Mouse (Mus musculus): ENCODE measurements at regions not wholly inside any gene's neighbourhood (a gene's known extent, or its start where the extent isn't known, plus 50 kb on each side); places are given as distances from the start of the nearest gene placed in this dataset.

DNA sequence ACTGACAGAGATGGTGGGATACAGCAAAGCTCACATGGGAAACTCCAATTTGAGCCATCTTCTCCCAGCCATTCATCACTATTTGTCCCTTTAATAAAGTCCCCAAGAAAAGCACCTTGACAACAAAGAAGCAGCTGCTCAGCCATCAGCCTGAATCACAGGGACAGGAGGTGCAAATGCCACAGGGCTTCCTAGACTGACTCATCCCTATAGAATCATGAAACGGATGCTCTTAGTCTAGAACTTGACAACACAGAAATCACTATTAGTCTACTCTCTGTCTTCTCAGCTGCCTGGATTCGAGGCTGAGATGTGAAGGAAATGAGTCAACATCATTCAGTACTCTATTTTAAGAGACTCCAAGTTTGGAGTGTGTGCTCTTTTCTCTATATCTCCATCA, 365.4 kb upstream of the Gm10306 start:
- no peak for ATAC-seq (ENCODE audit: low FRiP score, low read depth)
- no peak overlapping the region for H3K27ac ChIP-seq (replicated peaks)
- WGBS, result 84% methylated on average over 2 of the region's 2 CpGs
- no peaks in the 10 kb centered on the region for H3K9me3 ChIP-seq
- H3K4me2 ChIP-seq (replicated peaks), result no peak overlapping the region
- H3K36me3 ChIP-seq, result no peaks in the 10 kb centered on the region
- H3K27me3 ChIP-seq, result no peaks in the 10 kb centered on the region
- H3K4me1 ChIP-seq, result no peaks in the 10 kb centered on the region
- H3K4me3 ChIP-seq, result no peak overlapping the region
- no peak overlapping the region for H3K9ac ChIP-seq (replicated peaks)

DNA sequence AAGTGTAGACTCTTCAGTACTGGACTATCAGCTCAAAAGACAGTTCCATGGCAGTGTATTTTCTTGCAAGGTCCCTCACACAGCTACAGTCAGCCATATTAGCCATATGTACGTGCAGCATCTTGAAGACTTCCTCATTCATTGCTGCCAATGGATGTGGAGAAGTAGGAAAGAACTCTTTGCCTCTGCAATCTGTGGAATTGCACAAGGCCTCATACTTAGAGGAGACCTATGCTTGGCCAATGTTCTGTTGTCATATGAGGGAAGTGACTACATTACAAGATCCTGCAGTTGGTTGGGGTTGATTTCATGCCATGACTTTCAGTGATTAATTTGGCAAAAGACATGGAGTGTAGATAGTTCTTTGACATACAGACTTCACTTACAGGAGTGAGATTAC, 340.1 kb upstream of the Gm10306 start:
- no peak overlapping the region for H3K4me3 ChIP-seq
- ATAC-seq (ENCODE audit: low FRiP score, low read depth), result no peak
- no peaks in the 10 kb centered on the region for H3K36me3 ChIP-seq
- H3K9me3 ChIP-seq, result no peaks in the 10 kb centered on the region
- no peak overlapping the region for H3K4me2 ChIP-seq (replicated peaks)
- 97% methylated on average over 1 of the region's 1 CpGs for WGBS
- no peak overlapping the region for H3K9ac ChIP-seq (replicated peaks)
- H3K27me3 ChIP-seq, result no peaks in the 10 kb centered on the region
- no peak overlapping the region for H3K27ac ChIP-seq (replicated peaks)
- H3K4me1 ChIP-seq, result no peaks in the 10 kb centered on the region

DNA sequence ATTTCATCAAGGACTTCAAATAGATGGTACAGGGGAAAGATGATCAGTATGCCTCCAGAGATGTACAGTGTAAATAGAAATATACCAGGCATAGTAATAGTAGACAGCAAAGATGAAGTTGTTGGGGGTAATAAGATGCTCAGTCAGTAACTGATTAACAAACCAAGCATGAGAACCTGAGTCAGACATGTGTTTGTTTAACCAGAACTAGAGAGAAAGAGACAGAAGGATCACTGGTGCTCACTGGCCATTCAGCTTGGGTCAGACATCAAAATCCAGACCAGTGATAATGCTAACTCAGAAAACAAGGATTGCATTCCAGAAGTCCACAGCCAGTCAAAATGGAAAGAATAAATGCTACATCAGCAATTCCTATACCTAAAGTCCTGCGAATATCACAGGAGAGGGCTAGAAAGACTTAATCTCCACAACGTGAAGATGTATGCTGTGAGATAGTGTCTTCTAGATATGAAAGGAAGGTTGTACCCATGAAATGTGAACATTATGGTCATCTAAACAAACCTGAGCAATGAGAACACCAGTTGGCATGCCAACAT, 320.6 kb upstream of the Gm10306 start:
- Histone ChIP-seq H3K4me3 (no peak overlapping the region), H3K36me3 (no peaks in the 10 kb centered on the region), H3K4me2 (replicated peaks) (no peak overlapping the region), H3K9me3 (no peaks in the 10 kb centered on the region), H3K9ac (replicated peaks) (no peak overlapping the region), H3K27me3 (no peaks in the 10 kb centered on the region), H3K4me1 (no peaks in the 10 kb centered on the region), H3K27ac (replicated peaks) (no peak overlapping the region)
- 90% methylated on average over 2 of the region's 2 CpGs for WGBS
- no peak for ATAC-seq (ENCODE audit: low FRiP score, low read depth)

DNA sequence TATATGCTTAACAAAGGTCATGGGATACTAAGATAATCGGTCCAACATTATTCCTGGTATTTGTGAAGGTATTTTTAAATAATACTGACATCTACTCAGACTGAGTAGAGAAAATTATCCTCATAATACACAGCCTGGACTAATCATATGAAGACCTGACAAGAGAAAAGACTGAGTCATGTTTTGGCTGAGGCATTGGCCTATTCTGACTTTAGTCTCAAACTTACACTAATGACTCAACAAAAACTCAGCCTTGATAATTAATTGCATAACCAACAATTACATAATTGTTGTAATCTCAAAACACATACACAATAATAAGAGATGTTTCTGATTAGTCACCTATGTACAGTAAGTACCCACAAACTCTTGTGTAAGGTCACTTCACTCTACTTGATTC, 300.3 kb upstream of the Gm10306 start:
- 77% methylated on average over 1 of the region's 1 CpGs for WGBS
- no peaks in the 10 kb centered on the region for H3K4me1 ChIP-seq
- H3K36me3 ChIP-seq, result no peaks in the 10 kb centered on the region
- H3K27ac ChIP-seq (replicated peaks), result no peak overlapping the region
- H3K9me3 ChIP-seq, result no peaks in the 10 kb centered on the region
- H3K9ac ChIP-seq (replicated peaks), result no peak overlapping the region
- ATAC-seq (ENCODE audit: low FRiP score, low read depth), result no peak
- H3K27me3 ChIP-seq, result no peaks in the 10 kb centered on the region
- H3K4me2 ChIP-seq (replicated peaks), result no peak overlapping the region
- H3K4me3 ChIP-seq, result no peak overlapping the region

- Histone ChIP-seq H3K4me2 (replicated peaks) (no peak overlapping the region), H3K27ac (replicated peaks) (no peak overlapping the region), H3K9me3 (no peaks in the 10 kb centered on the region), H3K4me3 (no peak overlapping the region), H3K4me1 (no peaks in the 10 kb centered on the region), H3K36me3 (no peaks in the 10 kb centered on the region), H3K27me3 (no peaks in the 10 kb centered on the region), H3K9ac (replicated peaks) (no peak overlapping the region)
- no peak for ATAC-seq (ENCODE audit: low FRiP score, low read depth)
Measured at GRCm38 (mm10) chr4:94261136-94261535, 295.2 kb upstream of the Gm10306 start.

- no peaks in the 10 kb centered on the region for H3K9me3 ChIP-seq
- H3K4me1 ChIP-seq, result no peaks in the 10 kb centered on the region
- H3K36me3 ChIP-seq, result no peaks in the 10 kb centered on the region
- no peak for ATAC-seq (ENCODE audit: low FRiP score, low read depth)
- H3K27ac ChIP-seq (replicated peaks), result no peak overlapping the region
- no peak overlapping the region for H3K4me2 ChIP-seq (replicated peaks)
- no peak overlapping the region for H3K4me3 ChIP-seq
- H3K9ac ChIP-seq (replicated peaks), result no peak overlapping the region
- H3K27me3 ChIP-seq, result no peaks in the 10 kb centered on the region
Measured at GRCm38 (mm10) chr4:94281732-94282131, 274.6 kb upstream of the Gm10306 start.

GRCm38 (mm10) chr4:94292150-94292549, 264.2 kb upstream of the Gm10306 start:
- H3K27me3 ChIP-seq, result no peaks in the 10 kb centered on the region
- peak; percentile 55; the same call in 1 of the 2 replicates for ATAC-seq (ENCODE audit: low FRiP score, low read depth)
- no peak overlapping the region for H3K9ac ChIP-seq (replicated peaks)
- no peak overlapping the region for H3K4me2 ChIP-seq (replicated peaks)
- H3K4me1 ChIP-seq, result 0 out of 2 replicates have a peak, but pooled peaks cover 3% of the 10 kb centered on the region
- 0 out of 2 replicates have a peak, but pooled peaks cover 6% of the 10 kb centered on the region for H3K9me3 ChIP-seq
- H3K36me3 ChIP-seq, result no peaks in the 10 kb centered on the region
- no peak overlapping the region for H3K27ac ChIP-seq (replicated peaks)
- H3K4me3 ChIP-seq, result no peak overlapping the region

DNA sequence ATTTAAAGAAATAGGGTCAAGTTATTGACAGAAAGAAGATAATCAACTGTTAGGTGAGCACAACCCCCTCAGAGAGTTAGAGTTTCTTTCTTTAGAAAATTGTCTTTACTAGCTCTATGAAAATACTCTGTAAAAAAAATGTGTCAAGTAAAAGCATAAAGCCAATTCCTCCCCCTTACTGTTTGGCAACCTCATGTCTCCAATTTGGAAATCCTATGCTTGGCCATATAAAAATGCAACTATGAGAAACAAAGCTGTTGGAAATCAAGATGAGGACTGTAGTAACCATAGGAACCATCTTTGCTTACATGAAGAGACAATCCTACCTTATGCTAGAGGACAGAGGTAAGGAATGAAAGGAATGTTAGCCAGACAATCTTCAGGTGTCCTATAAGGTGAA, 239.0 kb upstream of the Gm10306 start:
- no peaks in the 10 kb centered on the region for H3K4me1 ChIP-seq
- H3K9me3 ChIP-seq, result no peaks in the 10 kb centered on the region
- H3K27me3 ChIP-seq, result no peaks in the 10 kb centered on the region
- H3K4me2 ChIP-seq (replicated peaks), result no peak overlapping the region
- ATAC-seq (ENCODE audit: low FRiP score, low read depth), result no peak
- H3K27ac ChIP-seq (replicated peaks), result no peak overlapping the region
- no peak overlapping the region for H3K9ac ChIP-seq (replicated peaks)
- no peak overlapping the region for H3K4me3 ChIP-seq
- H3K36me3 ChIP-seq, result no peaks in the 10 kb centered on the region

DNA sequence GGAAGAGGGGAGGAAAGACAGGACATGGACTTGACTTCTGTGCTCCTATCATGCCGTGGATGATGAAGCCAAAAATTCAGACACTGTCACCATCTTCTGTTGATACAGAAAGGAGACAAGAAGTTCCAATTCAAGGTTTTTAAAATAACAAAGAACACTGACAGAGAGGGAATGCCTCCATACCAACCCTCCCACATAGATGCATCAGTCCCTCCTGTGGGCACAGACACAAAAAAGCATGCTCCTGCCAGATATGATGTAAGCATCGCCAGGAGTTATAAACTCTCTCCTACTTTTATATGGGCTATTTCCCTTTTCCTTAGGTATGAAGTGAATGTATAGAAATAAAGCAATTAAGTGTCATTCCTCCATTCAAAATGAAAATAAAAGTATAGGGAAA, 229.6 kb upstream of the Gm10306 start:
- no peaks in the 10 kb centered on the region for H3K27me3 ChIP-seq
- H3K9me3 ChIP-seq, result no peaks in the 10 kb centered on the region
- no peak overlapping the region for H3K9ac ChIP-seq (replicated peaks)
- no peak overlapping the region for H3K27ac ChIP-seq (replicated peaks)
- ATAC-seq (ENCODE audit: low FRiP score, low read depth), result no peak
- no peak overlapping the region for H3K4me2 ChIP-seq (replicated peaks)
- WGBS, result 82% methylated on average over 2 of the region's 2 CpGs
- H3K4me1 ChIP-seq, result no peaks in the 10 kb centered on the region
- H3K4me3 ChIP-seq, result no peak overlapping the region
- no peaks in the 10 kb centered on the region for H3K36me3 ChIP-seq

DNA sequence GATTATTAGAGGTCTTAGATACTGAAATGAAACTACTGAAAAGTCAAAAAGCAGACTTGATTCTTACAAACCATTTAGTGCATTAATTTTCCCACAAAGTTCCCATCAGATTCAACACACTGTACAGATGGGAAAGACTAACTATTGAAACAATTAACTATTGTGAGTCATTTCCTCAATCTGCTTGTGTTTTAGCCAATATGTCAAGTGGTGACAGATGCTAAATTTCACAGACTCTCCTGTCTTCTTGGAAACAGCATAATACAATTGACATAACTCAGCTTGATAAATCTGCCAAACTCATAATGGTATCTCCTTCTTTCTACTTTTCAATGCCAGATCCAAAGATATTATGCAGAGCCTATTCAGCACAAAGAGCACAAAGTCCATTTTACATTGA, 213.0 kb upstream of the Gm10306 start:
- ATAC-seq (ENCODE audit: low FRiP score, low read depth), result no peak
- H3K9ac ChIP-seq (replicated peaks), result no peak overlapping the region

DNA sequence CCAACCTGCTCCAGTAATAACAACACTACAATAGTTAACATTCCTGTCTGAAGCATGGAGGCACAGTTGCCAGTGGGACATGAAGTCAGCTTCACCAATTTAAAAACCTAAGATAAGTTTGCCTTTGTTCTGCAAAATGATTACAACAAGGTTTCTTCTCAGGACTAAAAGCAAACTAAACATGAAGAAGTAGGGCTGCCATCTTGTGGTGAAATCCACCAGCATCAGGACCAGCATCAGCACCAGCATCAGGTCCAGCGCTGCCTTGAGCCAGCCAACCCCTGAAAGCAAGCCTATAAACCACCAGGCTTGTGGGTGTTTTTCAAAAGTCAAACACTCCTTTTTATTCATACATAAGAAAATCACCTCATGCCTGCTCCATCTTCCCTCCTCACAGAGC, 207.1 kb upstream of the Gm10306 start:
- no peak overlapping the region for H3K4me3 ChIP-seq
- no peaks in the 10 kb centered on the region for H3K27me3 ChIP-seq
- ATAC-seq (ENCODE audit: low FRiP score, low read depth), result no peak
- H3K4me1 ChIP-seq, result no peaks in the 10 kb centered on the region
- no peak overlapping the region for H3K4me2 ChIP-seq (replicated peaks)
- no peaks in the 10 kb centered on the region for H3K36me3 ChIP-seq
- H3K9ac ChIP-seq (replicated peaks), result no peak overlapping the region
- H3K27ac ChIP-seq (replicated peaks), result no peak overlapping the region
- no peaks in the 10 kb centered on the region for H3K9me3 ChIP-seq
- 65% methylated on average over 1 of the region's 1 CpGs for WGBS

More for the DNA sequence above, 213.0 kb upstream of the Gm10306 start:
- Histone ChIP-seq H3K27ac (replicated peaks) (no peak overlapping the region), H3K36me3 (no peaks in the 10 kb centered on the region), H3K9me3 (no peaks in the 10 kb centered on the region), H3K4me3 (no peak overlapping the region), H3K27me3 (no peaks in the 10 kb centered on the region), H3K4me2 (replicated peaks) (no peak overlapping the region), H3K4me1 (no peaks in the 10 kb centered on the region)

GRCm38 (mm10) chr4:94356982-94357381, 199.4 kb upstream of the Gm10306 start:
- 71% methylated on average over 1 of the region's 1 CpGs for WGBS
- Histone ChIP-seq H3K27me3 (no peaks in the 10 kb centered on the region), H3K9me3 (no peaks in the 10 kb centered on the region), H3K4me2 (replicated peaks) (no peak overlapping the region), H3K4me1 (peaks cover 11% of the 10 kb centered on the region; the same call in 1 of the 2 replicates), H3K4me3 (no peak overlapping the region), H3K9ac (replicated peaks) (no peak overlapping the region), H3K36me3 (no peaks in the 10 kb centered on the region), H3K27ac (replicated peaks) (no peak overlapping the region)
- no peak for ATAC-seq (ENCODE audit: low FRiP score, low read depth)

DNA sequence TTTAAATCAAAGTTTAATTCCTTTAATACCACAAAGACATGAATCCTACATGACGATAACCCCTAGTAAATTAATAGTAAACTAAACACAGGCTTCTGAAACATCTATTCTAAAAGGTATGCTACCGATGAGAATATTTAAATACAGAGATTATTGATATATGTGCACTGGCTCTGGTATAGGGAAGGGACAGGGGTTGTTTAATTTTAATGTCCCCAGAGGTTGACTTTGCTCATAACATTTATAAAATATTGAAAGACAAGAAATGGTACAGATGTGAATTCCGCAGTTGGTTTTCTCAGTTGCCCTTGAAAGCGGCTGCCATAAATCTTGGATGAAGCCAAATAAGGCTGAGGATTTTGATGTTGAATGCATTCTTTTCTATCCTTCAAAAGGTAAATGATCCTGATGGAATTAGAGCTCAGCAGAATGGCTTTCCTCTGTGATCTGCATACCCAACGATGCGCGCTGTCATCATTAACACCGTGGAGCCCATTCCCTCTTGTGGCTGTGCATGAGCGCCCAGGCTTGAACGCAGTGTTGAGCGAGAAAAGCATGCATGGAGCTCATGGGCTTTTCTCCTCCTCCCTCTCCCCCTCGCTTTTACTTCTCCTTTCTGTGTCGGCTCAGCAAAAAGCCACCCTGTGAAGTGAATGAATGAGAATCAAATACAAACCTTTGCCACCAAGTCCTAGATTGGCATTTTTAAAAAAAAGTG, 195.4 kb upstream of the Gm10306 start:
- ATAC-seq (ENCODE audit: low FRiP score, low read depth), result peak; percentile 86
- Histone ChIP-seq H3K27me3 (no peaks in the 10 kb centered on the region), H3K9me3 (no peaks in the 10 kb centered on the region), H3K36me3 (no peaks in the 10 kb centered on the region), H3K4me1 (peaks cover 11% of the 10 kb centered on the region; the same call in 1 of the 2 replicates), H3K4me2 (replicated peaks) (peak overlapping the region; percentile 23; the same call in 1 of the 2 replicates), H3K4me3 (no peak overlapping the region), H3K27ac (replicated peaks) (0 out of 2 replicates have a peak overlapping the region, but pooled peaks have one; percentile 42), H3K9ac (replicated peaks) (no peak overlapping the region)
- WGBS, result 36% methylated on average over 13 of the region's 13 CpGs
